Mouse (Mus musculus) ES-E14 (cell line): Measurements from ENCODE around the gene Cryzl1.

Source experiments
- CHD2 ChIP-seq: IDR thresholded peaks from 2 replicates; pipeline ENCODE4 v1.6.1; 2014; ENCODE audit warnings: mild to moderate bottlenecking, low read depth, low read length, inconsistent platforms
- HCFC1 ChIP-seq: IDR thresholded peaks from 2 replicates; pipeline ENCODE4 v1.6.1; 2012; ENCODE audit warnings: low read length, inconsistent platforms, borderline replicate concordance; ENCODE audit not compliant: insufficient read depth
- ZC3H11A ChIP-seq: IDR thresholded peaks from 2 replicates; pipeline ENCODE4 v1.6.1; 2012; ENCODE audit warnings: low read depth, mild to moderate bottlenecking, inconsistent platforms, low read length, borderline replicate concordance
- ZNF384 ChIP-seq: IDR thresholded peaks from 2 replicates; pipeline ENCODE4 v1.6.1; 2012; ENCODE audit warnings: low read depth, low read length, inconsistent platforms

- TF ChIP-seq CHD2 (no peak), HCFC1 (no peak), ZNF384 (no peak), ZC3H11A (no peak)
Observed at GRCm38 (mm10) chr16:91658471-91658870, 70.3 kb downstream of the Cryzl1 start.
